Mouse (Mus musculus): ENCODE data around the gene Tex35.
A peak's percentile ranks its signal among the peaks of the same experiment; 100 is the strongest.

Tex35 gene

GRCm38 (mm10) chr1:157081076-157081804 lies 27.2 kb downstream of the Tex35 start:
- DNase-seq (ENCODE audit: low read depth), result no peak

DNA sequence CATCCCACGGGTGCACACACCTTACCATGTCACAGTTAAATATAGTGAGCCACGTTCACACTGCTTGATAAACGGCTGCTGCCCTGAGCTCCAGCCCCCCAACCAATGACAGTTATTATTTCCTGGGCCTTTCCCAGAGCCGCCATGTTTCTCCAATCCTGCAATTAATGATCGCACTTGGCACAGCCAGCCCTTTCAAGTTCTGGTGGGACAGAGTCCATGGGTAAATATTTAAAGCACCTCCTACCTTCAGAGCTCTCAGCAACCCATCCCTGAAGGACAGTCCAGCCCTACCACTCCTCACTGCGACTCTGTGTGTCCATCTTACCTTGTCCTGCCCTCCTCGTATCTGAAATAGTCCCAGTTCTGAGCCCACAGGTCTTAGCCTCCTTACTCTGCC lies 28.4 kb downstream of the Tex35 start:
- DNase-seq (ENCODE audit: low read depth), result no peak

GRCm38 (mm10) chr1:157079384-157080025 lies 29.0 kb downstream of the Tex35 start:
- peak; percentile 34 for DNase-seq (ENCODE audit: low read depth)

DNA sequence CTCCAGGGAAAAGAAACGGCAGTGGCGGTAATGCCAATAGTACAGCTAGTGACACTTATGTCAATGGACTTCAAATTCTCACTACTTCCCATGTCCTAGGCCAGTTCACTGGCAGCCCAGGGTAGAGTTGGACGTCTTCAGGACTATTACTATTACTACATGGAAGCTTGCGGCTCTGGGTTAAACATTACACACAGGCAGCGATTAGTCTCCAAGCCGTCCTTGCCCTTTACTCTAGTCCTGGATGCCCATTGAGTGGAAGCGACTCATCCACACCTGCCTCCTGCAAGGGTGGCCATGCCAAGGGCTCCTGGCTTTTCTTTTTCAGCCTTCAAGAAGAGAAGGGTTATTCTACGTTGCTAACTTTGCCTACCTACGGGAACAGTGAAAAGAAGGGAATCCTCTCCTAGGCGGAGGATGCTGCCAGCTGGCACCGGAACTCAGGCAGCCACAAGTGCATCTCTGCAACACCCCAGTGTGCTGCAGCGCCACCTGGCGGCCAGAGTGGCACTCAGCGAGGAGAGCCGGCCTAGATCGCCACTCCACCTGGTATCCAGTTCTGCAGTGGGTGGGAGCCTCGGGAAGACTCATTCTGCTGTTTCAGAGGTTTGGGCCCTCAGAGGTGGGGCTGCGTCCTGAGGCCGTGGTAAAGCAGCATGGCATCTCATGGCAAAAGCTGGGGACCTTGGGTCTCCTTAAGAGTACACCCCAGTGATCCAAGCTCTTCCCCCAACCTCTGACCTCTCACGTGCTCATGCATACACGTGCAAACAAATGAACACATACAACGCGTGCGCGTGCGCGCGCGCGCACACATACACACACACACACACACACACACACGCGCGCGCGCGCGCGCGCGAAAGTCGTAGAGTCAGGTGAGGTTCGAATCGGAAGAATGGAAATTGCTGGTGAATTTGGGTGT lies 31.4 kb downstream of the Tex35 start:
- DNase-seq (ENCODE audit: low read depth), result peak; percentile 76

- peak; percentile 68 for DNase-seq (ENCODE audit: low read depth)
Observed at GRCm38 (mm10) chr1:157076257-157076656, 32.2 kb downstream of the Tex35 start.

GRCm38 (mm10) chr1:157074937-157075336 lies 33.5 kb downstream of the Tex35 start:
- DNase-seq (ENCODE audit: low read depth), result no peak

DNA sequence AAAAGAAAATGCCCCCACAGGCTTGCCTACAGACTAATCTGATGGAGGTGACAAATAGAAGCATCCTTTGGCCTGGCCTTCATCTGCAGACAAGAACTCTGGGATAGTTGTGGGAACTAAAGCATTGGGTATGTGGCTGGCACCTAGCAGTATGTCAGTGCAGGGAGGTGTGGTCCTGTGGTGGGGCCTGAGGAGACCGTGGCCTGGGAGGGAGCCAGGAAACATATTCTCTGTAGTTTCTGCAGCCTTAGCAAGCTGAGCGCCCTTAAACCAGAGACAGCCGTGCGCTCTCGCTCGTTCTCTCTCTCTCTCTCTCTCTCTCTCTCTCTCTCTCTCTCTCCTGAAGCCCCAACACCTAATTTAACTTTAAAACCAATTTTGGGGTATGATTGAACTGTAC lies 34.1 kb downstream of the Tex35 start:
- no peak for DNase-seq (ENCODE audit: low read depth)

GRCm38 (mm10) chr1:157073592-157073991 lies 34.9 kb downstream of the Tex35 start:
- no peak for DNase-seq (ENCODE audit: low read depth)

GRCm38 (mm10) chr1:157069181-157069828 lies 39.2 kb downstream of the Tex35 start:
- no peak for DNase-seq (ENCODE audit: low read depth)

DNA sequence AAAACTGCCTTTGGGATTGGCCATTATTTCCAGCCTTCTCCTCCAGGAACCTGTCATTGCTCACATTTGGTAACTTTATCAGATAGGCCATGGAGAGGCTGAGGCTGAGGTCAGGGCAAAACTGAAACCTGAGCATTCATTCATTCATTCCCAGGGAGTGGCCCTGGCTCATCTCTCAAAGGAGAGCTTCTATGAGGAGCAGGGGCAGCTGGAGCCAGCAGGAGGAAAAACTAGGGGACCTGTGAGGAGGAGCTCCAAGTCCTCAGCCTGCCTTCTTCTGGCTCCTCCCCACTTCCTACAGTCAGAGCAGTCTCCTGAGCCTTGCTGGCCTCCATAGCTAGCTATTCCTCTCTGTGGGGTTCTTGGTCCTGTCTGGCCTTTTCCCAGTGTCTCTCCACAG lies 40.2 kb downstream of the Tex35 start:
- DNase-seq (ENCODE audit: low read depth), result no peak

- no peak for DNase-seq (ENCODE audit: low read depth)
Observed at GRCm38 (mm10) chr1:157065819-157066730, 42.4 kb downstream of the Tex35 start.

GRCm38 (mm10) chr1:157063318-157064115 lies 45.0 kb downstream of the Tex35 start:
- DNase-seq (ENCODE audit: low read depth), result no peak

GRCm38 (mm10) chr1:157062445-157062825 lies 46.0 kb downstream of the Tex35 start:
- DNase-seq (ENCODE audit: low read depth), result no peak

- no peak for DNase-seq (ENCODE audit: low read depth)
Observed at GRCm38 (mm10) chr1:157061800-157062444, 46.6 kb downstream of the Tex35 start.

DNA sequence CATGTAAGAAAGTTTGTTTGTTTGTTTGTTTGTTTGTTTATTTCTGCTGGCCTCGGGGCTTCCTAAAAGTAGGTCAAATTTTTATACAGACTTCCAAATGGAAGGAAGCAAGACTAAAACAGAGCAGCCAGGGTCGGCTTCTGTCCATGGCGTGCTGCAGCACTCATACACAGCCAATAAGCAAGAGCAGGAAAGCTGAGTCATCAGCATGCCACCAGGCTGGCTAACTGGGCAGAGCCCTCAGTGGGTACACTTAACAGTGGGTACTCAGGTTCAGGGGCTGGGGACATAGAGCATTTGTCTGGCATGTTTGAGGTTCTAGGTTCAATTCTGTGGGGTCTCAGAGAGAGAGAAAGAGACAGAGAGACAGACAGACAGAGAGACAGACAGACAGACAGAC lies 47.3 kb downstream of the Tex35 start:
- DNase-seq (ENCODE audit: low read depth), result no peak

GRCm38 (mm10) chr1:157060441-157061135 lies 47.9 kb downstream of the Tex35 start:
- DNase-seq (ENCODE audit: low read depth), result no peak

DNA sequence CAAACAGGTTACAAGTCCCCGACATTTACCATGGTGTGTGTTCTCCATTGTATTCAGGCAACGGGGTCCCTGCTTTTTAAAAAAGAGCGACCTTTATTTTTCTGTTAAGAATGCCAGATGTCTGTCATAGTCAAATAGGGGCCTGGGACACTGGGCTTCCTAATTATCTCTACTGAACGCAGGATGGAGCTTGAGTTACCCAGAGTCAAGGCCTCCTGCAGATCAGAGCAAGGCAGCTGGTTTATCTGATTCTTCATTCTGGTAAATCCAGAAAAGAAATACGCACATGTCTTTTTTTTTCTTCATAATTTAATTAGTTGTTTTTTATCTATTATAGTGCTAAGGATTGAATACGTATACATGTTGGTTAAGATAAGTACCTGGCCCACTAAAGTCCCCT lies 52.6 kb downstream of the Tex35 start:
- DNase-seq (ENCODE audit: low read depth), result no peak

GRCm38 (mm10) chr1:157055288-157055831 lies 53.1 kb downstream of the Tex35 start:
- peak; percentile 76 for DNase-seq (ENCODE audit: low read depth)

GRCm38 (mm10) chr1:157054659-157055058 lies 53.8 kb downstream of the Tex35 start:
- no peak for DNase-seq (ENCODE audit: low read depth)
